Mouse (Mus musculus) spleen, postnatal 4 days (tissue): ENCODE data around the gene Ghrh.

Source experiments
- DNase-seq, 2 experiments: peaks; one replicate each; pipeline ENCODE4 v3.0.0; 2022; ENCODE audit warnings: low spot score in 2 of 2

Gene Ghrh

DNA sequence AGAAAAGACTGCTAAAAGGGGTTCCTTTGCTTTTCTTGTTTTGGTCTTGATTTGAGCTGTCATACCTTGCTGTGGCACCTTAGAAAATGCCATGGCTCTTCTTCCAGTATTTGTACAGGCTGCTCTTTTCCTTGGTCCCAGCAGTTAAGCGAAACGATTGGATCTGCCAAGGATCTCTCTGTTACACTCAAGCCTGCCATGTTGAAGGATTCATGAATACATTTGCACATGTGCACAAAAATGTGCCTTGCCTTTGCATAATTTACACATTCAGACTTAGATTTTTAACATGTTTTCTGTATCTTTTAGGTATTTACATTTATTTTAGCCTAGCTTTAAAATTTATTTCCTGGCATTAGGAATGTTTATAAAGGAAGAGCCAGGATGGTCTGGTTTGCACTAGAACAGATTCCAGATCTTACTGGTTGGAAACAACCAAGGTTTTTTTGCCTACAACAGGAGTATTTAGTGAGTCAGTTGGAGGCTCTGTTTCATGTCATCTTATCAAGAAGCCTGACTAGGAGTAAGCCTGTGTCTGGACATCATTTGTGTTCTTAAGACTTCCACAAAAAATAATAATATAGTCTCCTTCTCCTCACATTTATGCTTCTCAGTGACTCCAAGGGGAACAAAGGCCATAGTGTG is 38.9 kb downstream of the Ghrh start:
- no peak for DNase-seq

DNA sequence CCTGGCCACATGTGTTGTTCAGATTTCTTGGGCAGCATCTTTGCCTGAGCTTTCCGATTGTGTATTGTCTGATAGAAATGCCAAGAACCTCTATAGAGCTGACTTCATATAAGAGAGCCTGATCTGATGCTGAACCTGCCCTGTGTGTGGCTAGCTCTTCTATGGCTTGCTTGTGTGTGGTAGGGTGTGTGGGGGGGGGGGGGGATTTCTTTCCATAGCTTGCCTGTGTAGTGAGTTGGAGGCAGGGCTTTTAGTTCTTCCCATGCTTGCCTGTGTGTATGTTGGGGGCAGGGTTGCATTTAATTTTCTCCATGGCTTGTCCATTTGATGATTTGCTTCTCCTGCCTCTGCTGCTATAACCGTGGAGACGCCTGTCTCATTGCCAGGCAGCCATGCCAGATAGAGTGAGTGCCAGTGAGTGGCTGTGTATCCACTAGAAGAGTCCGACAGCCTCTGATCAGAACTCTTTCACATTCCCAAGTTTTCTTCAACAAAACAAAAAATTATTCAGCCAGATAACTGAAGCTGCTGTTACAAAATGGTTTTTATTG is 39.5 kb downstream of the Ghrh start:
- no peak for DNase-seq

DNA sequence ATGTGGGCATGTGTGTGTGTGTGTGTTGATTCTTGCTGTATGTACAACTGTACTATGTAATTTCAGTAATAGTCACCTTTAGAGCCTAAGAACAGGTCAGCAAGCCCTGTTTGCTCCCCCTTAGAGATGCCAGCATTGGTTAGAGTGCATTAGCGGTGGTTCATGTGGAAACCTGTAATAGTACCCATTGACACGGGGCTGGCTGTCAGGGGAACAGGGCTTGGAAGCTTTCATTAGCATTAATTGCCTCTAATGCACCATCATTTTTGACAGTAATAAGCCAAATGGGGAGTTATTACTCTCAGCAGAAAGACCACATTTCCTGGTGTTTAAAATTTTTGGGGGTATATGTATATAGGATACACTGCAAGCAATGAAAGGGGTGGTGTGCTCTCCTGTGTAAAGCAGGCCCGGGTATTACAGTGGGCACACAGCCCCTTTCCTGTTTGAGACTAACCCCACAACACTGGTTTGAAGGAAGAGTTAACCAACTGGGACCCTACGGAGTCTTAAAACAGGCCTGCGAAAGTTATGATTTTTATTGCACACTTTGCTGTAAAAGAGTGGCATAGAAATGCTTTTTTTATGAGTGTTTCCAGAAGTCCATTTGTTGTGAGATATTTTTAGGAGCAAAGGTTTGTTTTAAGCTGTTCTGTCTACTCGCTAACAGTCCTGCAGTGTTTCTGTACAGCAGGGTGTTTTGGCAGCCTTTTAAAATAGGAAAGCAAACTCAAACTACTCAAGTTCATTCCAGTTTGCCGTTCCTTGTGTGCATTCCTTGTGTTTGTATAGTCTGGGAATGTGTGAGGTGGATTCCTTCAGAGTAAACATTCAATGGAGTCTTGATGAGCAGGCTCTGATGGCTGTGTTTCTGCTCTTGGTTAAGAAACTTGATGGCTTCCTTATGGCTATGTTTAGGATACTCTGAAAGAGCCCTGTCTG is 40.9 kb downstream of the Ghrh start:
- no peak for DNase-seq

DNA sequence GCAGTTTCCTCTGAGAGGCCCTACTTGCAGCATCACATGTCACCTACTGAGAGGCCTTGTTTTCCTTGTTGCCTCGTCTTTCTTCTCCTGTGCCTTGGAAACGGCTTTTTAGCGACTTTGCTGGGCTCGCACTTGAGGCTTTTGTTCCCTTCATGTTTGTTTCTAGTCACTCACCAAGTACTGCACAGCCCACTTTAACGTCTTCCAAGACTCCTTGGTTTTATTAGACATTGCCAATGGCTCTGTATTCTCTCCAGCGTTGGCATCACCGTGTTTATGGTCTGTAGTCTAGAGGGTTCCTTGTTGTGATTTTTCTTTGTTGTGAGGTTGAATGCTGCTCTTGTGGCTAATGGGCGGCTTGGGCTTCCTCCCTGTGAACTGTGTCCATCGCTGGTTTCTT is 44.2 kb downstream of the Ghrh start:
- no peak for DNase-seq

DNA sequence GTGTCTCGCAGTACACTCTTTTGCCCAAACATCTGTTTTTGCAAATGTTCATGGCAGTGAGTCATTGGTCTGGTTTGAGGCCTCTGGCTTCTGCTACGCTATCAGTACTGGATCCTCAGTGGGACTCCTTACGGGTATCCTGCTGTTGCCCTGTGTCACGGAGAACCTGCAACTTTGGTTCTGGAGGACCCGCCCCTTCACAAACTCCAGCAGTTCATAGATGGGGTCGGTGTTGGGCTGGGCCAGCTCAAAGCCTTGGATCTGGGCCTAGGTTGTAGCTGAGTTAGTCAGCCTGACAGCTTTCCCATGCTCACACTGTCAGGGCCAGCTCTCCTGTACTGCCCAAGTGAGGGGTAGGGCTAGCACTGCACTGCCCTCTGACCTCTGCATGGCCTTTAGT is 47.3 kb downstream of the Ghrh start:
- no peak for DNase-seq

DNA sequence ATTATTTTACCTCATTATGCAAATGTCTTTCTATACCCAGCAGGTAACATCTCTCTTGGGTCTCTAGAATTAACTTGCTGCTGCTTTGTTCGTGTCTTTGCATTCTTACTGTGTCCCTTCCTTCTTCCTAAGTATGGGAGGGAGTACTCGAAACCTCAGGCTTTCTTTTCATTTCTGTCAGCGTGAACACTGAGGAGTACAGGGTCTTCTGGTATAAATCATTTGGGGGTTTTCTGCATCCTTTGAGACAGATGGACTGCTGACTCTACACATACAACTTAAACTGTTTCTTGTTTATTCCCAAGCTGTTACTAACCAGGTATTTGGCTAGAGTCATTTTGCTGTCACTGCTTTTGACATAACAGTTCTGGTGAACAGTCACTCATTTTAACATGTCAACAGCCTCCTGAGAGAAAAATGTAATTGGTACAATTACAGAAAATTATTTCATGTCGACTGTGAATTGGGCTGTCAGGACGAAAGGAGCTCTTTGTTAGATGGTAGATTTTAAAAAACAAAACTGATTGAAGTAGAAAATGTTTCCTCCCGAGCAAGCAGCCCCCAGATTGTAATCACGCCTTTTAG is 51.1 kb downstream of the Ghrh start:
- DNase-seq = no peak

DNA sequence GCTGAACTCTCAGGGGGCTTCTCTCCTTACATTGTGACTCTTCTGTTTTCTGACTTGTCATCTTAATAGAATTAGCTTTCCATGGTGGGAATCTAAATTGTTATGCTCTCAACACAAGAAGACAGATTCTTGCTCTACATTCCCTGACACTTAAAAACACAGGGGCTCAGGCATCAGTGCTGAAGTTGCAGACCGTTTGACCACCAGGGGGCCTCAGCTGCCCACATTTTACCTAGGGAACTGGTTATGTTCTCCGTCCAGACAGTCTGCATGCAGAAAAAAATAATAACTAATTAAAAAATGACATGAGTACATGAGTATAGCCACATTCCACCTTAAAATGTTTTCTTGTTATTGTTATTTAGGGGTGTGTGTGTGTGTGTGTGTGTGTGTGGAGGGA is 55.2 kb downstream of the Ghrh start:
- DNase-seq = peak; percentile 65 to 85

DNA sequence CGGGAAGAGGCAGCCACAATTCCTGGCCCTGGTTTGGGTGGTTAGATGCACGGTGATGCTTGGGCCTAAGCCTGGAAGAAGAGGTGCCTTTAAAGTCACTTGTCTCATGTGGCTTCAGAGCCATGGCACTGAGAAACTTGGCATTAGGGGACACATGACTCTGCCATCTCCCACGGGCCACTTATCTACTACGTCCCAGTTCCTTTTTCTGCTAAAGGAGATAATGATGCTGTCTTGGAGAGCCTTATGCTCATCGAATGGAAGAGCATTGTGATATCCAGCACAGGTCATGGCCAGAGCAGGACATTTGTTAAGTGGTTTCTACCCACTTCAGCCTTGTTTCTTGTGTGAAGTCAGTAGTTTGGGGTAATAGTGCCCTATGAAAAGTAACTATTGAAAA is 58.3 kb downstream of the Ghrh start:
- no peak for DNase-seq

DNA sequence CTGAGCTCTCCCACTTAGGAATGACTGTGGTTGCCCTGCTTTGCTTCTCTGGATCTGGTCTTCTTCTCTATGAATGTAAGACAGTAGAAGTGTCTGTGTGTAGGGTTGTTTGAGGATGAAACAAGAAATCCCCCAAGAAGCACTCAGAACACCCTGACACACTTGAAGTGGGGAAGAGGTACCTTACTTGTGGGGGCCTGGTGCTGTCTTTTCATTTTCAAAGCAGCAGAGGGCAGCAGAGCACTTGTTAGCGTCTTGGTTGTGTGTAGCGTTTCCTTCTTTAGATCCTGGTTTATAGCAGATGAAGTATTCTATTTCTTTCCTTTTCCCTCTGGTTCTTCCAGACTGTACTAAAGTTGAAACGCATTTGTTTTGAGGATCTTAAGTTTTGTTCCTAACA is 59.8 kb downstream of the Ghrh start:
- DNase-seq = peak in 1 of 2 experiments; percentile 46

DNA sequence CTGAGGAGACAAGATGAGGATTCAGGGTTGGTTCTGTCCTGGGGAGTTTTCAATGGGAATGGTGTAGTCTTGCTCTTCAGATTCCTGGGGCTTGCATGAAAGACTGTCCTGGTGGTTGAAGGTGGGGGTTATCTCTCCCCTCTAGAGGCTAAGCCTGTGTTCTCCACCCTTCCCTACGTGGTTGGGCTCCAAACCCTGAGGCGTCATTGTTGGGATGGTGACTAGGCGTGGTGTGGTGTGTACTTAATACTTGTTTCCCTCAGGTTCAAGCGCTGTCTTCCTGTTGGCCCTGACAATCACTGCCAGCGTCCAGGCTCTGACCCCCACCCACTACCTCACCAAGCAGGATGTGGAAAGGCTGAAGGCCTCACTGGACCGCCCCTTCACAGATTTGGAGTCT is 64.0 kb downstream of the Ghrh start:
- DNase-seq = no peak
